Mouse (Mus musculus) urinary bladder, adult 2 months (tissue): Measurements from ENCODE around the gene Abca15. TPM values are rescaled to one million over a fixed set of nuclear protein-coding genes. Genes with fewer than 3 reads are reported as not detected.
"Not testable (repeated sequence)": the region's sequence is repeated elsewhere in the genome, so short reads cannot be mapped to it uniquely, and the experiment has no call there.

Experiments
- DNase-seq: peaks from one replicate; pipeline ENCODE4 v3.0.0; 2022; ENCODE audit warnings: low spot score
- polyA plus RNA-seq: library from polyadenylated mRNA; depleted of rRNA; stranded (reverse); fragments of >200 nt; gene quantifications from 2 replicates; pipeline ENCODE4 v1.2.3, GENCODE M21; 2012; rRNA removed

Gene Abca15
- polyA plus RNA-seq, result not detected in 2 replicates

GRCm38 (mm10) chr7:120328087-120328793, at the start of gene Abca15:
Gene Abca15 (plus strand): TSS chr7:120328670.
- DNase-seq, result no peak

- no peak for DNase-seq
These were observed 43.2 kb upstream of the Abca15 start for GRCm38 (mm10) chr7:120285286-120285685.

GRCm38 (mm10) chr7:120316086-120316485, 12.4 kb upstream of the Abca15 start:
- DNase-seq, result no peak

GRCm38 (mm10) chr7:120322963-120323362, 5.5 kb upstream of the Abca15 start:
- no peak for DNase-seq

GRCm38 (mm10) chr7:120325911-120326310, 2.6 kb upstream of the Abca15 start:
- not testable (repeated sequence) for DNase-seq

GRCm38 (mm10) chr7:120327220-120328073, 1.0 kb upstream of the Abca15 start:
- DNase-seq, result no peak

GRCm38 (mm10) chr7:120361159-120361558, 32.7 kb downstream of the Abca15 start:
- no peak for DNase-seq

GRCm38 (mm10) chr7:120409447-120409846, 81.0 kb downstream of the Abca15 start, which contains the start of gene Abca16:
Gene Abca16 (plus strand): TSS chr7:120409647.
- no peak for DNase-seq

- DNase-seq, result no peak
These were observed 83.9 kb downstream of the Abca15 start for GRCm38 (mm10) chr7:120412391-120412790.

GRCm38 (mm10) chr7:120426625-120427024, 98.2 kb downstream of the Abca15 start:
- DNase-seq, result no peak

GRCm38 (mm10) chr7:120431464-120431863, 103.0 kb downstream of the Abca15 start:
- no peak for DNase-seq

Other genes starting within 250 kb of the Abca15 start
- gene Dnah3, start 233.4 kb upstream of the Abca15 start, polyA plus RNA-seq, result 0.01 TPM in 2 replicates
- 97.7 and 112 TPM in 2 replicates for gene Tmem159, start 226.3 kb upstream of the Abca15 start, polyA plus RNA-seq
- gene Zp2, start 183.4 kb upstream of the Abca15 start, polyA plus RNA-seq, result not detected in 2 replicates
- not detected in 2 replicates for gene Anks4b, start 154.8 kb upstream of the Abca15 start, polyA plus RNA-seq
- gene Crym, start 126.6 kb upstream of the Abca15 start, polyA plus RNA-seq, result 1.5 and 1.9 TPM in 2 replicates
- gene Abca14, start 124.7 kb upstream of the Abca15 start, polyA plus RNA-seq, result 0.08 TPM in 1 of 2 replicates, not detected in the other
- gene Abca16, start 81.0 kb downstream of the Abca15 start, polyA plus RNA-seq, result not detected in 2 replicates